Mouse (Mus musculus): Measurements from ENCODE around the gene Gm18596.

Gene Gm18596

GRCm38 (mm10) chr10:77709831-77710230 is 32.6 kb downstream of the Gm18596 start:
- no peak for DNase-seq

- no peak for DNase-seq
These were observed 36.1 kb downstream of the Gm18596 start, which contains the start of gene Gm10272 for GRCm38 (mm10) chr10:77706326-77706725. Gene Gm10272 (plus strand): TSS chr10:77706626.

DNA sequence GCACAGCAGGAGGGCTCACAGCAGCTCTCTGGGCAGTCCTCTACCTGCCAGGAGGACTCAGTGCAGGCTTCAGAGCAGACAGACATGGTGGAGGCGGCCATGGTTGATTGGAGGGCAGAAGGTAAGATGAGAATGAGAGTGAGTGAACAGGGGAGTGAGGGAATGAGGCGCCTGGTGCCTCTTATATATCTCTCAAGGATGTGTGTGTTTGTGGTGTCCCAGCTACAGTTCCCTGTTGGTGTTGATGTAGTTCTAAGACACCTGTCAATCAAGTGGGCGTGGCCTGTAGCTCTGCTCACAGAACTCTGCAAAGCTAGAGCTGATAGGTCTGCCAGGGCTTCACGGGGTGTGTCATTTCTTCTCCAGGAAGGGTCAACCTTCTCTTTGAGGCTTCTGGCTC is 45.3 kb downstream of the Gm18596 start, which contains the start of gene Gm9508:
TSS of gene Gm9508 (minus strand) at position 101 of the 400 bp plus-strand sequence.
- no peak for DNase-seq
